Mouse (Mus musculus): Measurements from ENCODE around the gene Map6. TPM values are rescaled to one million over a fixed set of nuclear protein-coding genes. Genes with fewer than 3 reads are reported as not detected.

The Map6 gene
- total and polyA plus RNA-seq, 2 experiments from 2014 or later = 126 to 326 TPM

DNA sequence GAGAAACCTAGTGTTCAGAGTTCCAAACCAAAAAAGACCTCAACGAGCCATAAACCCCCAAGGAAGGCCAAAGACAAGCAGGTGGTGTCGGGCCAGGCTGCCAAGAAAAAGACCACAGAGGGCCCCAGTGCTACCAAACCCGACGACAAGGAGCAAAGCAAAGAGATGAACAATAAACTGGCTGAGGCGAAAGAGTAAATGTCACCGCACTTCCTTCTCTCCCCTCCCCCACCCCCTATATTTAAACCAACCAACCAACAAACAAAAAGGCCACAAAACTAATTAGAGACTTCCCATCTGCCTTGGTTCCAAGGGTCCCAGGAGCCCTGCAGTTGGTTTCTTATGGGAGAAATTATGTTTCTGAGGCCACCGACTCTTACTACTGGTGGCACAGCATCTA, 50.2 kb downstream of the Map6 start:
- TF ChIP-seq CTCF (IDR thresholded peaks at IDR 0.05) = no peak
- H3K27ac ChIP-seq (ENCODE audit: low read depth, low read length) = no peak overlapping the region
- ATAC-seq (ENCODE audit: low FRiP score) = no peak
- no peaks in the 10 kb centered on the region for H3K27me3 ChIP-seq (ENCODE audit: insufficient read depth, low read length)
- no peak for DNase-seq (ENCODE audit: low spot score)
- H3K4me2 ChIP-seq (ENCODE audit: low read depth, low read length, poor library complexity, severe bottlenecking) = no peak overlapping the region
- no peak overlapping the region for H3K4me3 ChIP-seq (ENCODE audit: low read depth, low read length)
- H3K4me1 ChIP-seq (ENCODE audit: insufficient read depth, low read length) = peaks cover 17% of the 10 kb centered on the region
- H3K36me3 ChIP-seq (ENCODE audit: insufficient read depth, low read length) = peaks cover 37% of the 10 kb centered on the region
- H3K9me3 ChIP-seq (ENCODE audit: low read length) = no peaks in the 10 kb centered on the region
- H3K9ac ChIP-seq (replicated peaks; ENCODE audit: low read length, poor library complexity, severe bottlenecking) = no peak overlapping the region
- 76% methylated on average over 7 of the region's 7 CpGs for WGBS

DNA sequence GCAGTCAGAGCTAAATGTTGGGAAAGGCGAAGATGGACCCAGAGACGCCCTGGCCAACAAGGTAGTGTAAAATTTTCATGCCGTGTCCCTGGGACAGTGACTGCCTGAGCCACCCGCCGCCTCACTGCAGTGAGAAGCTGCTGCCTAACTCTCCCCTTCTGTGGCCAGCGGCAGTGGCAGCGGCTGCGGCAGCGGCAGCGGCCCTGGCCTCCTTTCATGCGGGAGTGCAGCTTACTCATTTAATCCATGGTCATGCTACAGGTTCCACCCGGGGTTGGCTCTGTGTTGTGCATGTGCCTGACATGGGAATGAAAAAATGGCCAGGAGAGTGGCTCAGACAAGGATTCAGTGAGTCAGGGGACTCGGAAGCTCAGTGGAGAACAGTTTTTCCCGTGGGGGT, 53.3 kb downstream of the Map6 start:
- H3K4me3 ChIP-seq (ENCODE audit: low read depth, low read length) = no peak overlapping the region
- TF ChIP-seq CTCF (IDR thresholded peaks at IDR 0.05) = no peak
- no peak for DNase-seq (ENCODE audit: low spot score)
- no peak overlapping the region for H3K4me2 ChIP-seq (ENCODE audit: low read depth, low read length, poor library complexity, severe bottlenecking)
- H3K9me3 ChIP-seq (ENCODE audit: low read length) = no peaks in the 10 kb centered on the region
- 29% methylated on average over 14 of the region's 14 CpGs for WGBS
- H3K36me3 ChIP-seq (ENCODE audit: insufficient read depth, low read length) = peaks cover 42% of the 10 kb centered on the region
- no peak for ATAC-seq (ENCODE audit: low FRiP score)
- H3K4me1 ChIP-seq (ENCODE audit: insufficient read depth, low read length) = no peaks in the 10 kb centered on the region
- H3K27me3 ChIP-seq (ENCODE audit: insufficient read depth, low read length) = no peaks in the 10 kb centered on the region
- no peak overlapping the region for H3K9ac ChIP-seq (replicated peaks; ENCODE audit: low read length, poor library complexity, severe bottlenecking)
- peak overlapping the region; percentile 12; the same call in 1 of the 2 replicates for H3K27ac ChIP-seq (ENCODE audit: low read depth, low read length)

DNA sequence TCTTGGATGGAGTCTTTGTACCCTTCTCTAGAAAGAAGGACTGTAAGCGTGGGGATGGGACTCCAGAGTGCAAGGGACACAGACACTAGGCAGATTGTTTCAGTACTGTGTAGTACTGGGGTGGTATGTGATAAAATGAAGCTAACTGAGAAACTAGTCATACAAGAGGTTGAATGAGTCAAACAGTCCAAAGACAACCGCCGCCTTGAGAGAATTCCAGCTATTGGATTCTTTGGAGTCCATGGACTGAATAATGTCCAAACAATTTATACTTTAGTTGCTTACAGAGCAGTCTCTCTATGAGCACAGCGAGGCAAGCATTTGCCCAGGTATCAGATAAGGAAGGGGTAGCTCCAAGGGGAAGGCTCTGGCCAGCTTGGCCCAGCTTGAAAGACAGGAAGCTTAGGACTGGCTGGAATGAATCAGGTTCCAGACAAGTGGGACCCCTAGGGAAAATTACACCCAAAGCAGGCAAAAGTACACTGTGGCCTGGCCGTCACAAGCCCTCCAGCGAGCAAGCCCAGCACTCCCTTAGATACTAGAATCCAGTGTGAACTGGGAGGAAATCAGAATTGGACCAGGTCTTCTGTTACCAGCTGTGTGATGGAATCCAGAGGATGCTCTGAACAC, 55.6 kb downstream of the Map6 start:
- H3K36me3 ChIP-seq (ENCODE audit: insufficient read depth, low read length) = peaks cover 25% of the 10 kb centered on the region
- no peak overlapping the region for H3K27ac ChIP-seq (ENCODE audit: low read depth, low read length)
- no peak overlapping the region for H3K4me3 ChIP-seq (ENCODE audit: low read depth, low read length)
- H3K9ac ChIP-seq (replicated peaks; ENCODE audit: low read length, poor library complexity, severe bottlenecking) = no peak overlapping the region
- no peaks in the 10 kb centered on the region for H3K4me1 ChIP-seq (ENCODE audit: insufficient read depth, low read length)
- ATAC-seq (ENCODE audit: low FRiP score) (no peak), DNase-seq (ENCODE audit: low spot score) (no peak)
- no peak overlapping the region for H3K4me2 ChIP-seq (ENCODE audit: low read depth, low read length, poor library complexity, severe bottlenecking)
- TF ChIP-seq CTCF (IDR thresholded peaks at IDR 0.05) = no peak
- 90% methylated on average over 6 of the region's 6 CpGs for WGBS
- H3K27me3 ChIP-seq (ENCODE audit: insufficient read depth, low read length) = no peaks in the 10 kb centered on the region
- H3K9me3 ChIP-seq (ENCODE audit: low read length) = no peaks in the 10 kb centered on the region

DNA sequence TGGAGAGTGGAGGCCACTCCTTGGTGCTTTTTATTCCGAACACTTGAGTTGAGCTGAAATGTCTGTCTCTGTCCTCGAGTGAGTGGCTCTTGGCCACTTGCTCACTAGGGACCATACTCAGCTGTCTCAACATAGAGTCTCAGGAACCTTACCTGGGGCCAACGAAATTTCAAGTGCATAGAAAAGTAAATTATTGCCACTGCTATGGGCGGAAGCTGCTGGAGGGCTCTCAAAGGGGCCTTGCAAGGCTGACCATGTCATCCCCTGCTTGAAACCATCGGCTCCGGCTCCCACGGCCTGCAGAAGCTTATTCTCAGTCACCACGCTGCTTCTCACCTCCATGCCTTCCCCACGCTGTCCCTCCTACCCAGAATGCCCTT, 56.1 kb downstream of the Map6 start:
- DNase-seq (ENCODE audit: low spot score) (no peak), ATAC-seq (ENCODE audit: low FRiP score) (no peak)
- no peak overlapping the region for H3K4me3 ChIP-seq (ENCODE audit: low read depth, low read length)
- no peak for TF ChIP-seq CTCF (IDR thresholded peaks at IDR 0.05)
- H3K4me1 ChIP-seq (ENCODE audit: insufficient read depth, low read length) = no peaks in the 10 kb centered on the region
- H3K27ac ChIP-seq (ENCODE audit: low read depth, low read length) = no peak overlapping the region
- H3K9me3 ChIP-seq (ENCODE audit: low read length) = no peaks in the 10 kb centered on the region
- no peak overlapping the region for H3K4me2 ChIP-seq (ENCODE audit: low read depth, low read length, poor library complexity, severe bottlenecking)
- H3K27me3 ChIP-seq (ENCODE audit: insufficient read depth, low read length) = no peaks in the 10 kb centered on the region
- 90% methylated on average over 9 of the region's 9 CpGs for WGBS
- no peak overlapping the region for H3K9ac ChIP-seq (replicated peaks; ENCODE audit: low read length, poor library complexity, severe bottlenecking)
- peaks cover 20% of the 10 kb centered on the region for H3K36me3 ChIP-seq (ENCODE audit: insufficient read depth, low read length)

DNA sequence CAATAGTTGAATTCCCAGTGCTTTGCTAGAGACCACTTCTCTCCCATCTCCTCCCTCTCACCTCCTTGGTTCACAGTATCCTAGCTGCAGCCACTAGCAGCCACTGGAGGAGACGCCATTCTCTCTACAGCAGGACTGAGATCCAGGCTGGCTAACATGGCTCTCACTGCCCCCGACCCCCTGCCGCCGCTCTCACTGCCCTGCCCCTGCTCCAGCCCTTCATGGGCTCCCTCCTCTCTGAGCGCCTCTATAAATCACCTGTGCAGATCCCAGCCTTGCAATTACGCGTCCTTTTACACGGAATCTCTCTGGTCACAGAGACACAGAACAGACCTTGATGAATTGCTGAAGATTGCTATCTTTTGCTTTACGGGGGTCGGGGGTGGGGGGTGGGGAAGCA, 57.6 kb downstream of the Map6 start:
- Histone ChIP-seq H3K27ac (ENCODE audit: low read depth, low read length) (0 out of 2 replicates have a peak overlapping the region, but pooled peaks have one; percentile 44), H3K4me2 (ENCODE audit: low read depth, low read length, poor library complexity, severe bottlenecking) (no peak overlapping the region), H3K4me3 (ENCODE audit: low read depth, low read length) (no peak overlapping the region), H3K27me3 (ENCODE audit: insufficient read depth, low read length) (no peaks in the 10 kb centered on the region), H3K4me1 (ENCODE audit: insufficient read depth, low read length) (no peaks in the 10 kb centered on the region), H3K9me3 (ENCODE audit: low read length) (no peaks in the 10 kb centered on the region), H3K9ac (replicated peaks; ENCODE audit: low read length, poor library complexity, severe bottlenecking) (no peak overlapping the region), H3K36me3 (ENCODE audit: insufficient read depth, low read length) (peaks cover 12% of the 10 kb centered on the region)
- WGBS = 28% methylated on average over 10 of the region's 10 CpGs
- TF ChIP-seq CTCF (IDR thresholded peaks at IDR 0.05) = no peak
- no peak for ATAC-seq (ENCODE audit: low FRiP score)
- DNase-seq (ENCODE audit: low spot score) = no peak

DNA sequence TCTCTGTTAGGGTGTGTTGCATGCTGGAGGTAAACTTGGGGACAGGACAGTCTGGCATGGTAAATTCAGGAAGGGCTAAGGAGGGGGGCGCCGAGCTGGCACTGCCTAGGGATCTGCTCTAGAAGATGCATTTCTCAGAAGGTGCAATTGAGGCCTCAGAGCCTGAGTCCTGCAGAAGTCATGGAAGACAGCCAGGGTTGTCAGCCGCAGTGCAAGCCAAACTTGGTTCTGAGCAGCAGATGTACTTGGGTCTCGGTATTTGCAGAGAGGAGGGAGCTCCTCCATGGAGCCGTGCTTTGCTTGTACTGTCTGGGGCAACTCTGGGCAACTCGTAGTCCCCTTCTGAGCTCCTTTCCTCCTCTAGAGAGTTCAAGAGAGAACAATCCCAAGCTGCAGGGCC, 58.9 kb downstream of the Map6 start:
- Histone ChIP-seq H3K4me3 (ENCODE audit: low read depth, low read length) (no peak overlapping the region), H3K4me1 (ENCODE audit: insufficient read depth, low read length) (no peaks in the 10 kb centered on the region), H3K4me2 (ENCODE audit: low read depth, low read length, poor library complexity, severe bottlenecking) (no peak overlapping the region), H3K27ac (ENCODE audit: low read depth, low read length) (no peak overlapping the region), H3K27me3 (ENCODE audit: insufficient read depth, low read length) (no peaks in the 10 kb centered on the region), H3K9me3 (ENCODE audit: low read length) (no peaks in the 10 kb centered on the region), H3K9ac (replicated peaks; ENCODE audit: low read length, poor library complexity, severe bottlenecking) (no peak overlapping the region), H3K36me3 (ENCODE audit: insufficient read depth, low read length) (peaks cover 12% of the 10 kb centered on the region)
- 74% methylated on average over 6 of the region's 6 CpGs for WGBS
- ATAC-seq (ENCODE audit: low FRiP score) (no peak), DNase-seq (ENCODE audit: low spot score) (no peak)
- TF ChIP-seq CTCF (IDR thresholded peaks at IDR 0.05) = no peak
